Mouse (Mus musculus): ENCODE results near the gene Actl10. TPM values are rescaled to one million over a fixed set of nuclear protein-coding genes. Genes with fewer than 3 reads are reported as not detected.

Actl10 gene
- polyA plus RNA-seq, 1 experiment: 0.18 TPM

- no peak for DNase-seq (ENCODE audit: low read depth)
Observed at GRCm38 (mm10) chr2:154581421-154581820, 29.8 kb downstream of the Actl10 start.

GRCm38 (mm10) chr2:154583906-154584872 is 32.6 kb downstream of the Actl10 start:
- no peak for DNase-seq (ENCODE audit: low read depth)

- no peak for DNase-seq (ENCODE audit: low read depth)
Observed at GRCm38 (mm10) chr2:154584931-154585601, 33.5 kb downstream of the Actl10 start.

- DNase-seq (ENCODE audit: low read depth): no peak
Observed at GRCm38 (mm10) chr2:154586405-154586804, 34.8 kb downstream of the Actl10 start.

GRCm38 (mm10) chr2:154589051-154589450 is 37.5 kb downstream of the Actl10 start:
- no peak for DNase-seq (ENCODE audit: low read depth)

- DNase-seq (ENCODE audit: low read depth): no peak
Observed at GRCm38 (mm10) chr2:154591239-154591638, 39.7 kb downstream of the Actl10 start.

GRCm38 (mm10) chr2:154593025-154593424 is 41.4 kb downstream of the Actl10 start:
- DNase-seq (ENCODE audit: low read depth): no peak

GRCm38 (mm10) chr2:154595775-154596174 is 44.2 kb downstream of the Actl10 start:
- no peak for DNase-seq (ENCODE audit: low read depth)

- DNase-seq (ENCODE audit: low read depth): no peak
Observed at GRCm38 (mm10) chr2:154597399-154597798, 45.8 kb downstream of the Actl10 start.

- no peak for DNase-seq (ENCODE audit: low read depth)
Observed at GRCm38 (mm10) chr2:154600586-154600985, 49.0 kb downstream of the Actl10 start.

GRCm38 (mm10) chr2:154601324-154601723 is 49.7 kb downstream of the Actl10 start:
- no peak for DNase-seq (ENCODE audit: low read depth)

Other genes with a start within 250 kb of the Actl10 start
- gene Bpifb9b, start 244.5 kb upstream of the Actl10 start, polyA plus RNA-seq (2012; rRNA removed): not detected in 2 replicates
- 12.0 and 13.4 TPM in 2 replicates for gene Cdk5rap1, start 178.8 kb upstream of the Actl10 start, polyA plus RNA-seq (2012; rRNA removed)
- 40.8 and 51.8 TPM in 2 replicates for gene Snta1, start 143.7 kb upstream of the Actl10 start, polyA plus RNA-seq (2012; rRNA removed)
- gene Cbfa2t2, start 115.3 kb upstream of the Actl10 start, polyA plus RNA-seq (2012; rRNA removed): 12.0 and 14.4 TPM in 2 replicates
- 1.9 and 5.3 TPM in 2 replicates for gene 1700003F12Rik, start 4.7 kb upstream of the Actl10 start, polyA plus RNA-seq (2012; rRNA removed)
- gene Necab3, start 7.1 kb downstream of the Actl10 start, polyA plus RNA-seq (2012; rRNA removed): 3.2 and 4.9 TPM in 2 replicates
- 6.4 and 7.3 TPM in 2 replicates for gene E2f1, start 18.1 kb downstream of the Actl10 start, polyA plus RNA-seq (2012; rRNA removed)
- 47.5 and 68.3 TPM in 2 replicates for gene Pxmp4, start 51.9 kb downstream of the Actl10 start, polyA plus RNA-seq (2012; rRNA removed)
- gene Zfp341, start 61.5 kb downstream of the Actl10 start, polyA plus RNA-seq (2012; rRNA removed): 3.9 and 4.4 TPM in 2 replicates
- 0.81 and 2.0 TPM in 2 replicates for gene 4930519P11Rik, start 61.7 kb downstream of the Actl10 start, polyA plus RNA-seq (2012; rRNA removed)
- 111 and 177 TPM in 2 replicates for gene Chmp4b, start 99.9 kb downstream of the Actl10 start, polyA plus RNA-seq (2012; rRNA removed)
- not detected in 2 replicates for gene Gm14214, start 218.3 kb downstream of the Actl10 start, polyA plus RNA-seq (2012; rRNA removed)
- gene Raly, start 239.3 kb downstream of the Actl10 start, polyA plus RNA-seq (2012; rRNA removed): 152 and 164 TPM in 2 replicates
- 0.39 TPM in 1 of 2 replicates, not detected in the other for gene a, start 239.6 kb downstream of the Actl10 start, polyA plus RNA-seq (2012; rRNA removed)